Mouse (Mus musculus) ES-CJ7 (cell line): ENCODE measurements around the gene Sh3bp5.

Experiments used
- DNase-seq: peaks from one replicate; pipeline ENCODE4 v3.0.0; 2011; ENCODE audit warnings: low read depth, low spot score

Sh3bp5 gene

DNA sequence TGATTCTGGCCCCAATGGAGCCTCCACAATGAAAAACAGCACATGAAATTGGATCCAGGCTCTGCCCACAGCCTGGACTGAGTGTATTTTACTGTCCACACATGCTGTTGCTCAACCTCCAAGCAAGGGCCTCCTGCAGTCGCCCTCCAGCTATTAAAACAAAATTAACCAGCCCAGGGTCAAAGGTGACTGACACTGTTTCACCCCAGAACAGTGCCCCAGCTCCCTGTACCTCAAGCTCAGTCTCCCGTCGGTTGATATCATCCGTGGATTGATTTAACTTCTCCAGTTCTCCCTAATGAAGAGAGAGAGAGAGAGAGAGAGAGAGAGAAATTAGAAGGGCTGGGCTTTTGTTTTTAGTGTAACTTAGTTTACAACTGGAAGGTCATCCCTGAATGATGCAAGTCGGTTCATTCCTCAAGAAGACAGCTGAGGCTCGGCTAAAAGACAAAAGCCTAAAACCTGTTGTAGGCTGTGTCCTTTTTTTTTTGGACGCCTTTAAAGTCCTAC lies 2.0 kb downstream of the Sh3bp5 start:
- DNase-seq: no peak

DNA sequence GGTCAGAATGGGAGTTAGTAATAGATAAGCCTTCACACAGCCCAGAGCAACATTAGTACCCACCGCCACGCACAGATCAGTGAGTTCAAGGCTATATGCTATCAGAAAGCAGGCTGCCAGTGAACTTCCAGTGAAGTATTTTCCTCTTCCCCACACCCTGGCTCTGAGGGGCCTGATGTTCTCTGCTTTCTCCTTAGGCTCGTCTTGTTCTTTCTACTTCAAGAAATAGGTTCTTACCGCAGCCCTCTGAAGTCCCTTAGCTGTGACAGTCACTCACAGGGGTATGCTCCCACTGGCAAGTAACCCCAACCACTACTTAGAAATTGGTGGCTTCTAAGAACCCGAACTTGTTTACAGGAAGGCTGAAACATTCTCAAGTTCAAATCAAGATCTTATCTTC lies 2.8 kb downstream of the Sh3bp5 start:
- no peak for DNase-seq

DNA sequence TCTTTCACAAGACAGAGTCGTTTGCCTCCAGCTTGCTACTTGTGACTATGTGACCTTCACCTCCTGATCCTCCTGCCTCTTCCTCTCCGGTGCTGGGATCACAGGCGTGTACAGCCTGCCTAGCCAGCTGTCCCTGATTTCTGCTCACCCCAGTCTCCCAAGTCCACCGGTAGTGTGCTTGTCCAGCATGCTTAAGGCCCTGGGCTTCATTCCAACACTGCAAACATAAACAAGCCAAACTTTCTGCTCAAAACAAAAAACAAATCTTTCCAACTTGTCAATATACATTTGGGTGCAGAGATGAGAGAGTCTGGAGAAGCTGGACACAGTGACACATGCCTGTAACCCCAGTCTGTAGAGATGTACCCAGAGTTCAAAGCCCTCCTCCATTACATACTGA lies 3.5 kb downstream of the Sh3bp5 start:
- no peak for DNase-seq

DNA sequence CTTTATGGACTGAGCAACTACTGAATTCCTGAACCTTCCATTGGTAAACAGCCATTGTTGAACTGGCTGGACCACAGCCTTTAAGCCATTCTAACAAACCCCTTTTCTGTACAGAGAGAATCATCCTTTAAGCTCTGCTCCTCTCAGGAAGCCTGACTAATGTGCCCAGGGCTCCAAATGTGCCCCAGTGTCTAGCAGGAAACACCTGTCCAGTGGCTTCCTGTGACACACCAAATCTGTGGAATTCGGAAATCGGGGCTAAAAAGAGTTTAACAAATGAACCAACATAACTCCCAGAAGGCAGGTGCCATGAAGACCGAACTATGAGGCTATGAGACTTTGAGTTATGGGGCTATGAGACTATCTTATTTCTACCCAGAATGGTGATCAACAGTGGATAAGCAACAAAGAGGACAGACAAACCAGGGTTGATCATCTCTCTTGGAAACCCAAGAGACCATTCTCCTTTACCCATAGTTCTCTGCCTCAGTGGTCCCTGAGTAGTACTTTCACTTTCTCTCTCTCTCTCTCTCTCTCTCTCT lies 4.0 kb downstream of the Sh3bp5 start:
- DNase-seq: no peak

DNA sequence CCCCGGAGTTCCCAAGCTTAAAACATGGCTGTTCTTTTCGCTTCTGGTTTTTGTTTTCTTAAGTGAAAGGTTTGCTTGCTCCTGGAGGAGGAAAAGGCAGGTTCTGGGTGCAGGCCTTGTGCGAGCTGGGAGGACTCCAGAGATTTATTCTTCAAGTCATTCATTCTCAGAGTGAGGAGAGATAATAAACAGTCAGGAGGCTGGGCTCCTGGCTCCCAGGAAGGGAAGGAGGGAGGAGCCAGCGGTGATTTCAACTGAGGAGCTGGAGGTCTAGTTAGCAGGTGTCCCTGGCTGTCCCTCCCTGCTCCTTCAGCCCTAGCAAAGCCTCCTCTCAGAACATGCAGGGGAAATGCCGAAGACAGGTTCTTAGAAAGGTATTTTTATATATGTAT lies 6.9 kb downstream of the Sh3bp5 start:
- no peak for DNase-seq

DNA sequence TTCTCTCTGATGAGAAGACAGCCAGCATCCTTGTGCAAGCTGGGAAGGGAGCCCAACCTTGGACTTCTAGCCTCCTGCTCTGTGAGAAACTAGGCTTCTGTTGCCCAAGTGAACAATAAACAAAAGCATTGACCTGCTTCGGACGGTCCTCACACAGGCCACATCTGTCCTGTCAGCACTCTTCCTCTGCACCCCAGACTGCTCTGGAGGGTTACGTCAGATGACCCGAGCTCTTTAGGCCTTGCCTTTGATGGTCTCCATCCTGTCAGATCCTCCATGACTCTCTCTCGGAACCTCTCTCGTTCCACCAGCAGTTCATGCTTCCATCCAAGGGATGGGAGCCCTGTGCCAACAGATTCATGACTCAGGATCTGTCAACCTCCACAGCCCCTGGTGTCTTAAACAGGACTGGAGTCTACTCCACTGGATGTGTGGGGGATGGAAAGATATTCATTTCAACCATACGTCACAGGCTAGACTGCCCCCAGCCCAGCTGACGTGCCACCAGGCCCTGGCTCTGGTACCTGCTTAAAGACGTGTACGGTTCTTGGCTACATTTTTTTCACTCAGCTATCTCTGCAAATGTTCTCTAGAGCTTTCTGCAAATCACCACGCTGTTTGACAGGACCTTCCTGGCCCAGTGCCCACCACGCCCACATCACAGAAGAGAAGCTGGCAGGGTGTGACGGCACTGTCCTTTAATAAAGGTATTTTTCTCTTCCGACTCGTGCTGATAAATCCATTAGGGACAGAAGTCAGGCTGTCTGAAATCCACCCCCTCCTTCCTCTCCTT lies 7.5 kb downstream of the Sh3bp5 start:
- no peak for DNase-seq

DNA sequence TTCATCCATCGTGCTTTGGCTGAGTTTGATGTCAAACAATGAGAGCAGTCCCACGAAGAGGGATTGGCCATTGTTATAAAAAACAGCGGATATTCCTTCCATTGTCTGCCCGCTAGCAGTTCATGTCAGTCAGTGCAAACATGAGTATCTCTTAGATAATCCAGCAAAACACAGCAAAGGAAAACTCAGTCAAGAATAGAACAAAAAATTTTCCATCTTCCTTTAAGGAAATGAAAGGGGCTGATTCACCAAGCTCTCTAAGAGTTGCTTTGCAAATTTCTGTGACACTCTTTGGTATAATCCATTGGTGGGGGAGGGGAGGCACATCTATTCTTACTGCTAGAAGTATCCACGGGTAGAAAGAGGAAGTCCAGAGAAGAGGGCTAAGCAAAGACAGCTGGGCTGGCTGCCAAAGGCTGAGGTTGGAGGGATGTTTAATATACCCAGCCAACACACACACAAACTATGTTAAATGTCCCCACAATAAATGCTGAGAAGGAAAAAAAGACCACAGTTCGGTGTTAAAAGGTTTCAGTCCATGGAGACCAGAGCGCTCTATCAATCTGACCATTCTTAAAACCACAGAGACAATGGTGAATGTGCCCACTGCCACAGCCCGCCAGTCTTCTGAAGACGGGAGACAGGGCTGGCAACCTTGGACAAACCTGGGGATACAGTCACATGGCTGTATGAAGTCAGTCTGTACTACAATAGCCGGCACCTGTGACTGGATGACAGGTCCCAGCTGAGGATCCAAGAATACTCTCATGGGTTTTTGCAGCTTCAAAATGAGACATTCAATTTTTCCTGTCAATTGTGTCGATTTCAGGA lies 12.7 kb downstream of the Sh3bp5 start:
- DNase-seq: no peak

DNA sequence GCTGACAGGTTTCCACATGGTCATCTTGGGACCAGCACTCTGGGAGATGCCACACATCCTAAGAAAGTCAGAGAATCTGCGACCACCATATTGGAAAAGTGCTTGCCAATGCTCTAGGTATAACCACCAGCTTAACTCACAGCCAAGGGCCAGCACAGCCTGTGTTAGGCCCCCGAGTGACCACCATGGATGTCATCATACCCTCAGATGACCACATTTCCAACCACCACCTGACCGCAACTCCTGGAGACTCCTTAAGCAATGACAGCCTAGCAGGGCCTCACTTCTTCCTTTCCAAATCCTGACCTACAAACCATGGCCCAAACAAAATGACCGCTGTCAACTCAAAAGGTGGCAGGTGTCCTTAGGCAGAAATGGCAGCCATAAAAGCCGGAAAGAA lies 13.5 kb downstream of the Sh3bp5 start:
- DNase-seq: no peak

DNA sequence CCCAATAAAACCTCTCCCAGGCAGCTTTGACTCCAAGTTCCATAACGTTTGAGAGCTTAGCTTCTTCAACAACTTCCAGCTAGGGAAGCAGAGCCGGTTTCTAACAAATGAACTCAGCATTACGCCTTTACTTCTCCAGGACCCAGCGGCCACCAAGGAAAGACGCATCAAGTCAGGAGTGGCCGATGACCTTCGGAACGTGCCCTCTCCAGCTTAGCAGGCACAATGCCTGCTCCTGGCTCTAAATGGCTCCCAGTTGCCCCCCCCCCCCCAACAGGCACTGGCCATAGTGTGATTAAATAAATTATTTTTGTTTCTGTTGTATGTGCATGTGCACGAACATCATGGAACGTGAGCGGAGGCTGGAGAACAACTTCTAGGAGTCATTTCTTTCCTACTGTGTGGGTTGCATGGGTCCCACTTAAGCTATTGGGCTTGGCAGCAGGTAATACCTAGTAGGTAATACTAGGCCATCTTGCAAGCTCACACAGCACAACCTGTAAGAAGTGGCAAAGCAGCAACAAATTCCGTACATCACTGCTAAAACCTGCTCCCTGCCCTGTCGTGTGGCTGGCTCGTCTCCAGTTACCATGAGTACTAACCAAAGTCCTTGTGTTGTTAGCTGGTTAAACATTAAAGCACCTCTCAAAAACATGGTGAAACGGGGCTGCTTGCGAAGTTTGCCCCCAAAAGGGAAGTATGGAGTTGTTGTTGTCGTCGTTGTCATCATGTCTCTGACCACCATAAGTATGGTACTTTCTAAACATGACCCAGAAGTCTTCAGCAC lies 14.2 kb downstream of the Sh3bp5 start:
- DNase-seq: no peak

DNA sequence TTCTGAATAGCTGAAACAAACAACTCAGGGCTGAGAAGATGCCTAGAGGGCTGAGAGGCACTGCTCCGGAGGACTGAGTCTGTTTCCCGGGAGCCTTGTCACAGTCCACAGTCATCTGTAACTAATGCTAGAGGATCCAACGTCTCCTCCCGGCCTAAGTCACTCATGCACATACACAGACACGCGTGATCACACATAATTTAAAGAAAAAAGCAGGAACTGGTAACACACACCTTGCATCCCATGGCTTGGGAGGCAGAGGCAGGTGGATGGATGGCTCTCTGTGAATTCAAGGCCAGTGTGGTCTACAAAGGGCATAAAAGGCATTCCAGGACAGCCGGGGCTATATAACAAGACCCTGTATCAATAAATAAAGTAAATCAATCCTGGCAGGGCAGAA lies 14.9 kb downstream of the Sh3bp5 start:
- no peak for DNase-seq

DNA sequence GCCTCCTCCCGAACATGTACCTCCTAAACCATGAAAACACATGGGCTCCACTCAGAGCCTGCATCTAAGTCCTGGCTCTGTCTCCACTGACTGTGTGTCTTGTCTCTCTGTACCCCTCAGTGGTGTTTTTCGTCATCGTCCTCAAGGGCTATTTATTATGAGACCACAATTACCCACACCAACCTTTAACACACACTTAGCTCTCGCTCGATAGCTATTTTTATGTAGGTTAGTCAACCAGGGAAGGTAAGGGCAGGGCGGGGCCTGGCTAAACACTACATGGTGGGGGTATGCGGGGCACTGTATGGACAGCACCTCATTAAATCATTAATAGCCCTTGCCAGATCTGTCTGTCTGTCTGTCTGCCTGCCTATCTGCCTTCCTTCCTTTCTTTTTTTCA lies 15.3 kb downstream of the Sh3bp5 start:
- no peak for DNase-seq

DNA sequence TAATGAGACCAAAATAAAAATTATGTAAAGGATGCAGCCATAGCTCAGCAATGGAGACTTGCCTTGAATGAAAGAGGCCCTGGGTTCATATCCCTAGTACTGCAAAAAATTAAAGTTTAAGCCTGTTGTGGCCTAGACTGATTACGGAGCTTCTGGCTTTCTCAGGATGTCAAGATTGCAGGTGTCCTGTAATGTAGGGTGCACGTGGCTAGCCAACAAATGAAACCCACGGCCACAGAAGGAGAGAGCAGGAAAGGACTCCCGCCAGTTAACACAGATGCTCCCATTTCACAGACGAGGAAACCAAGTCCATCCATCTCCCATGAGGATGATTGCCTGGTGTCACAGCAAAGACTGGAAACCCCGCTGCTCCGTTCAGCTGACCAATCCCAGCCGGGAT lies 15.7 kb downstream of the Sh3bp5 start:
- no peak for DNase-seq

DNA sequence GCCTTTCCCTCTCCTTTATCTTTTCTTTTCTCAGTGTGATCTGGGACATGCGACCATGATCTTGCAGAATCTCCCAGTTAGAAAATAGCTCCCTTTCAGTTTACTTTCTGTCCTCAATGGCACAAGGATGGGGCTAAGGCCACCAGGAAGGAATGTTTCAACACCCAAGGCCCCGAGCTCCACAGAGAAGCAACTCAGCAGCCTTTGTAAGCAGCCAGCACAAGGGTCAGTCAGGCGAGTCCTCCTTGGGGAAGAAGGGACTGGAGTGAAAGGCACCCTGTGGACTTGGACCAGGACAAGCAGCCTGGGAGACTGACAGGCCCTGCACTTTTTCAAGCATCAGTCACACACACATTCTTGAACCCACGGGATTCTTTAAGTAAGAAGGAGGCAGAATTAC lies 16.6 kb downstream of the Sh3bp5 start:
- DNase-seq: no peak

DNA sequence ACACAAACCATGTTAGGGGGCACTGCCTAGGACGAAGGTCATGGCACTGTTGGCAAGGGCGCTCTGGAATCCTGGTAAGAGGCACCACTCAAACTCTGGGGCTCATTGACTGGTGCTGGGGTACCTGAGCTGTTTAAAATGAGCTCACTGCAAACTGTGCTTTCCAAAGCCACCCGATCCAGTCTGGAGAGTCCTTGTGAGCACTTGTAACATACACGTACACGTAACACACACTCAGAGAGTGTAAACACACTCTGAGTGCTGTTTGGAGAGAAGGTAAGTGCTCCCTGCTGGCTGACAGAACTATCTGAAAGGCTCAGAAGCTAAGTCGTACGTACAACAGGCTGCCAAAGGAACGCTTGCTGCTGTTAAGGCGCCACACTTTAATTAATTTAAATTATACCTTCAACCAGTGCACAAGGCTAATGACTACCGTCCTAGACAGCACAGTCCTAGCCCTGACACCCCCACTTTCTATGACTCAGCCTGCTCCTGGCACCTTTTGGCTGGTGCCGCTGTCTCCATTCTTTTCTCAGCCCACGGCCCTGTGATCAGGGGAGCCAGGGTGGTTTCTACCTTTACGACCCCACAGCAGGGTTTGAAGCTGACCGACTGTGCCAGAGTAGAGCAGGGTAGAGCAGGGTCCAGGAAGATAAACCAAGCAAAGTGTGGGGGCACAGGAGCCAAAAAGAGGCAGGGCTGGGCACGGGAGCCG lies 18.9 kb downstream of the Sh3bp5 start:
- no peak for DNase-seq

DNA sequence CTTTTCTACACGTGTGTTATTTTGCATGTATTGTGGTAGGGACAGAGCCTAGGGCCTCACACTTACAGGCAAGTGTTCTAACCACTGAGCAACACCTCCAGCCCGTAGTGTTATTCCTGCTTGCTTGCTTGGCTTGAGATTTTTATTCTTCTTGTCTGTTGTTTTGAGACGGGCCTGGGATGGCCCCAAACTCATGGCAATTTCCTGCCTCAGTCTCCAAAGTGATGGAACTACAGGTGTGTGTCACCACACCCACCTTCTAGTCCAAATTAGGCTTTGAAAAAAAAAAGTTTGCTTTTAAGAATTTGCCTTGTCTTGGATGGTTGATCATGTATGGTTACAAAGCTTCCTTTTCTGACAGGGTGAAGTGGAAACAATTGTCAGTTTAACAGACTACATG lies 19.5 kb downstream of the Sh3bp5 start:
- no peak for DNase-seq

DNA sequence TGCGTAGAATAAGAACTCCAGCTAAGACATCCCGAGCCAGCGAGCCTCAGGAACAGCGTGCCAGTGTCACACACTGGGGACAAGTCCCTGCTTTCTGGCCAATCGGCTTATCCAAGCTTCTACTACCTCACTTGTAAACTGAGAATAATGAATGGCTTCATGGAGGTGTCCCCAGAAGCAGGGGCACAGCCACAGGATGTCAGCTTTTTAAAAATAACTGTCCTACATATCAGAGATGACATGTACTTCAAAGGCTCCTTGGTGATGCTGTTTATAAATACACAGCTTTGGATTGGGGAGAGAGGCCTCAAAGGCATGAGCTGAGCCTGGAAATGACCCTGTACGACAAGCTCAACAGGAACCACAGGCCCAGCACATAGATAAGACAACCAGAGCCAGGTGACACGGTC lies 20.9 kb downstream of the Sh3bp5 start:
- DNase-seq: no peak

DNA sequence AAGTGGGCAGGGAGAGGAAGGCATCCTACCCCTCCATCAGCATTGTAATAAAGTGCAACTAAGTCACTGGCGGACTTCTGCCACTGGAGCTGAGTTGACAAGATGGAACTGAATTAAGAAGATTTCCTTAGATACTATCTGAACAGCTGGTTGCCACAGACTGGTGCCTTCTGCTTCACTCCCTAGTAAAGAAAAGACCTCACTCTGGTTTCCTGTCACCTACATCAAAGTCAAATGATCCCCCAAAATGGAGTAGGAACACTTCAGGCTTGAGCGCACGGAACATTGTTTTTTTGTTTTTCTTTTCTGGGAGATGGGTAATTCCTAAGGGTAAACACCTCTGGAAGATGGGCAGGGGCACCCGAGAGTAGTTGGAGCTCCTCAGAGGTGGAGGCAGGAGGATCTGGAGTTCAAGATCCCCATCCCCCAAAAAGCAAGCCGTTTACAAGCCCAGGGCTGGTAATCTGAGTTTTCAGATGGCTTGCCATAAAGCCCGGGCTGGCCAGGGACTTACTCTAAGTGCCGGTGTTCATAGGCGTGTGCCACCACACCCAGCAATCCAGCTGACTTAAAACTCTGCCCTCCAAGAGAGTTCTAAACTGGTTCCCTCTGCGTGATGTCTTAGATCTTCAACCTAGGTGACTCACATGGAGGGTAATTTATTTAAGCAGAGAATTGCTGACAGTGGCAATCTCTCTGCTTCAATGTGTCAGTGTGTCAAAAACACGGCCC lies 21.5 kb downstream of the Sh3bp5 start:
- DNase-seq: no peak

DNA sequence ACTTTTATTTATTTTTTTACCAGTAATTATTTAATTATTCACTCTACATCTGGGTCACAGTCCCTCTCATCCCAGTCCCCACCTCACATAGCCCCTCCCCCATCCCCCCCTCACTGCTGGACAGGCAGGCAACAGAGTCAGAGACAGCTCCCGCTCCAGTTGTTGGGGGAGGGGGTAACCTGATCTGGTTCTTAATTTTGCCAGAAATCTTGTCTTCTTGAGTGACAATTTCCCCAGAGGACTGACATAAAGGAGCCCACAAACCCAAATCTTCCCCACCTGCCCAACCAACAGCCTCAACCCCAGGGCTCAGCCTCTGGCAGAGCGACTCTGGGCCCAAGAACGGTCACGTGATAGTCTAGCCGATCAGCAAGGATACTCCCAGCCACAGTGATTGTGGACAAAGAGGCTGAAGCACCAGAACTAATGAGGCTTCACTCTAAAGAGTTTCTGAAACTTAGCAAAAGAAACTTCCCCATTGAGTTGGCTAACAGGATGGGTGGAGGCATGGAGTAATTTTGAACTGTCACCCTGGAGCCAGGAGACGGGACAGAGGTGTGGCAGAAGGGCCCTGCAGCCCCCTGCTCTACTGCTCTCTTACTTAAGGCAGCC lies 22.3 kb downstream of the Sh3bp5 start:
- no peak for DNase-seq

DNA sequence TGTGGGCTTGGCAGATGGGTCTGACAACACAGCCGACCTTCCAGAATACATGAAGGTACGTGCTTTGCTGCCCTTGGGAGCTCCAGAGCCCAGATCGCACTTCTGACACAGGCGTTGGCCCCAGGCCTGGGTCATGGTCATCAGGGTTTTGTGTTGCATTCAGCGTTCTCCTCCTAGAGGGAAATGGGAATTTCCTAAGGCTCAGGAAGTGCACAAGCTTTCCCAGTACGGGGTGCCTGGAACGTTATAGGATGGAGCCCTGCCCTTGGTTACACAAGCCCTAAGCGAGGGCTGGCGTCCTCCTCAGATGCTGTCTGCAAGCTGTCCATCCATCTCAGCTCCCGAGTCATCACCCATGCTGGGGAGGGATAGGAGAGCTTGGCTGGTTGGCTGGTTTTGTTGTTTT lies 23.2 kb downstream of the Sh3bp5 start:
- no peak for DNase-seq

DNA sequence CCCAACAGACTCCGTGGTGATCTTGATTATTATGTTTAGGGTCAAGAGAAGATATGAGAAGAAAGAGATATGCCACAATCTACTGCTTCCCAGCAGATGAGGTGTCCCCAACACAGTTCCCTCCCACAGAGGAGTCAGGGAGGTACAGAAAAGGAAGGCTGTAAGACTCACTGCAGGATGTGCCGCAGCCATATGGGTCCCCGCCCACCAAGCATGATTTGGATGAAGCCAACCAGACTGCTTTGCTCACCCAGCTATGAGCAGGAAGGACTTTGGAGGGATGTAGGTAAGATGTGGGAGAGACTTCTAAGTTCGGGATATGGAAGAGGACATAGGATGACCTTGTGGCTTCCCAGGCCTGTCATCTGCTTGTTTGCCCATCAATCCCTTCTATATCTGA lies 25.1 kb downstream of the Sh3bp5 start:
- DNase-seq: no peak
